Mouse (Mus musculus) urinary bladder, postnatal 36 days (tissue): ENCODE measurements around the gene Ltc4s.
A peak's percentile ranks its signal among the peaks of the same experiment; 100 is the strongest.

Experiments used
- DNase-seq, 2 experiments: peaks; one replicate each; pipeline ENCODE4 v3.0.0; 2022; ENCODE audit warnings: low spot score in 2 of 2, mixed read lengths in 1 of 2

The Ltc4s gene

GRCm38 (mm10) chr11:50238324-50238723 is at the start of gene Ltc4s:
TSS of gene Ltc4s (minus strand) at chr11:50238616.
- DNase-seq = no peak

GRCm38 (mm10) chr11:50286428-50286827 is 48.0 kb upstream of the Ltc4s start:
- no peak for DNase-seq

DNA sequence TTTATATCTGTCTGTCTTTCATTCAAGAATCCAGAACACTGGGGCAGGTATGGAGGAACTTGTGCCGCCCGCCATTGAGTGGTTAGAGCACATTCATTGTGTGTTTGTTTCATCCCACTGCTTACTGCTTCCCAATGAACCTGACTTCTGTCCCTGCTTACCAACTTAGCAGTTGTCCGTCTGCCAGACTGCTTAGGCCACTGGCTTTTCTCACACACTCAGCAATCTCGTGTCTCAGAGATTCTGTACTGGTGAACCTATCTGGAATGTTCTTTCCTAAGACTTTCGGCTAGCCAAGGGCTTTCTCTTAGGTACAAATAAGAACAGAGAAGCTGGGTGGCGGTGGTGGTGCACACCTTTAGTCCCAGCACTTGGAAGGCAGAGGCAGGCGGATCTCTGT is 47.3 kb upstream of the Ltc4s start:
- DNase-seq = no peak

- no peak for DNase-seq
Measured at GRCm38 (mm10) chr11:50285263-50285662, 46.8 kb upstream of the Ltc4s start.

DNA sequence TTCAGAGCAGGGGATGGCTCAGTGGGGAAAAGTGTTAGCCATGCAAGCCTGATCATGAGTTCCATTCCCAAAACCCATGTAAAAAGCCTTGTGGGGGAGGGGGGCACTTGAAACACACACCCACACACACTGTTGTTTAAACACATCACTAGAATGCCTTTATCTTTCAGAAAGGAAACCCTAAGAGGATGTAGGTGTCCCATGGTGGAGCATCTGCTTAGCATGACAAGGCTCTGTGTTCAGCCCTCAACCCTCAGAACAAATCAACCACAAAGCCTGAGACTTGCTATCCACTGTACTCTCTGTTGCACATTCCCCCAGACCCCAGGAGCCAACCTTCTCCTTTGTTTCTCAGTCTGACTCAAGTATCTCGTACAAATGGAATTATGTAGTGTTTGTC is 41.6 kb upstream of the Ltc4s start:
- DNase-seq = no peak

DNA sequence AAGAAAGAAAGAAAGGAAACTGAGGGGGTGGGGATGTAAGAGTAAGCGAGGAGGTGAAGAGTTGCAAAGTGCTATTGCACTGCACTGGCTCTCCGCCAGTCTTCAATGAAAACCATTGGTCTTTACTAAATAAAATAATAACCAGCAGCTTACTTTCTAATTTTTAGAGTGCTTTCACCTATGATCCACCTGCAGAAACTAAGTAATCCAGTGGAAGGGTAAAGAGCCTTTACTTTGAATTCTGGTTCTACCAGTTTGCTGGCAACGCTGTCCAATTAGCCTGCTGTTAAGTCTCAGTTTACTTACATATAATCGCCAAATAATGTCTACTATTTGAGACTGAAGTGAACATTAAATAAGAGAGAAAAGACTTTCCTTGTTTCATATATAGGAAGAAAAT is 40.6 kb upstream of the Ltc4s start:
- DNase-seq = no peak

DNA sequence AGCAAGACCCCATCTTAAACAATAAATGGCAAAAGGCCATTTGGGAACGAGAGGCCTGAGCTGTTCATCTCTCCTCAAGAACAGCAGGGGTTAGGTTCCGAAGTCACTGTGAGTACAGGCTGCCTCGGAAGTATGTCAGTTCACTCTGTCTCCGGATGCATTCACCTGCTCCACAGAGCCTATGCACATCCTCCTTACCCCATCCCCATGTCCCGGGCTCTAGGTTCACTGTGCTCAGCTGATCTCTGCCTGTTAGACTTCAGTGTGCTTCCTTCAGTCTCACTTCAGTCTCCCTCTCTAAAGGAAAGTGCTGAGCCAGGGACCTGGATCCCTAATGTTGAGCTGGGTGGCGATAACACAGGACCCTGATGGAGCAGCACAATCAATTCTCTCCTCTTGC is 39.3 kb upstream of the Ltc4s start:
- DNase-seq = no peak

- no peak for DNase-seq
Measured at GRCm38 (mm10) chr11:50277025-50277424, 38.6 kb upstream of the Ltc4s start.

GRCm38 (mm10) chr11:50275568-50276151 is 37.2 kb upstream of the Ltc4s start:
- DNase-seq = no peak

DNA sequence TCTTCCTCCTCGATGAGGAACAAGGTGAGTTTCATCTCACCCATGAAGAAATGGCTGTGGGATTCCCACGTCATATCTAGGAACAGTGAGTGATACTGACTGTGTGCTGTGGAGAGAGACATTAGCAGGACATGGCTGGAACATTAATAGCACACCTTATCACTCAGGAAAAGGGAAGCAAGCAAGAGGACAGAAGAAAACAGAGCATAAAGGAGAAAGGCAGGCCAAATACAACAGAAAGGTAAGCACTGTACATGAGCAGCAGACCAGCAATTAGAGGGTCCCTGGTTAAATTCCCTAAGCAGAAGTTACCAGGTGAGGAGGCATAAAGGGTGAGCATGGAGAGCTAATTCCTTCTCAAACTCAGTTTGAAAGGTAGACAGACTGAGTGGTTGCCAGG is 36.7 kb upstream of the Ltc4s start:
- no peak for DNase-seq

GRCm38 (mm10) chr11:50272819-50273218 is 34.4 kb upstream of the Ltc4s start:
- DNase-seq = no peak

- DNase-seq = no peak
Measured at GRCm38 (mm10) chr11:50269885-50270284, 31.5 kb upstream of the Ltc4s start.

DNA sequence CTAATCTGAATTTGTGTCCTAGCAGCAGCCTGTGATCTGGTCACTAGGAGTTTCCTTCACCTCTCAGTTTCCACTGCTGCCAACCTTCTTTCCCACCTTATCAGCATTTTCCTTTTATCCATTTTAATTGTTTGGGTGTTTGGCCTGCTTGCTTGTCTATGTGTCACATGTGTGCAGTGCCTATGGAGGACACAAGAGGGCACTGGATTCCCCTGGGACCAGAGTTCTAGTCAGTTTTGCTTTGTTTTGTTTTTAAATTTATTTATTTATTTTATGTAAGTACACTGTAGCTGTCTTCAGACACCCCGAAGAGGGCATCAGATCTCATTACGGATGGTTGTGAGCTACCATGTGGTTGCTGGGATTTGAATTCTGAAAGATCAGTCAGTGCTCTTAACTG is 30.7 kb upstream of the Ltc4s start:
- DNase-seq = no peak

DNA sequence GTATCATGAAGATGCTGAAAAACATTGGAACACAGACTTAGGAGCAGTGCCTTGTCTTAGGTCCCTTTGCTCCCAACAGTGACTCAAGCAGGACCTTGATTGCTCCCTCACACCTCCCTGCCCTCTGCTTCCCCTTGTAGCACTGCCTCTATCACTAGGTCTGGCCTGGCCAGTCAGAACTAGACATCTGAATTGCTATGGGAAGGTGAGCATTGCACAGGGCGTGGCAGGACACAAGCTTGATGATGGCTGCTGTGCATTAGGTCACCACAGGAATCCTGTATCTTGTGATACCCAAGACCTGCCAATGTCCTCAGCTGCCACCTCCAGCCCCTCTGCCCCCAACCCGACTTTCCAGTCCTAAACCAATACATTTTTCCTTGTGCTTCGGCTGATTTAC is 28.6 kb upstream of the Ltc4s start:
- no peak for DNase-seq

GRCm38 (mm10) chr11:50265931-50266330 is 27.5 kb upstream of the Ltc4s start:
- DNase-seq = peak in 1 of 2 experiments; percentile 44

DNA sequence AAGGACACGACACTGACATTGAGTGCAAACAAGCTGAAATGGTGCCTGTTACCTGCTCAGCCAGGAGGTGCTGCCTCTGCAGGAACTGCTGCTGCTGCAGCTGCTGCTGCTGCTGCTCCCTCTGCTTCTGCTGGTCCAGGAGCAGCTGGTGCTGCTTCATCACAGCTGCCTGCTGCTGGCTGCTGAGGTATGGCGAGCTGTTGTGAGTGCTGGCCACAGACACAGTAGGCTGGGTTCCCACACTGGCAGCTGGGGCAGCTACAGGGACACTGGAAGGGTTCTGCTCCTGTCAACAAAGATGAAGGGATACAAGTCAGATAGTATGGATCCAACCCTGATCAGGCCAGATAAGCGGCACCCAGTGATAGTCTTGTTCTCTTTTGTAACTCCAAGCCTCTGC is 24.8 kb upstream of the Ltc4s start:
- DNase-seq = no peak

DNA sequence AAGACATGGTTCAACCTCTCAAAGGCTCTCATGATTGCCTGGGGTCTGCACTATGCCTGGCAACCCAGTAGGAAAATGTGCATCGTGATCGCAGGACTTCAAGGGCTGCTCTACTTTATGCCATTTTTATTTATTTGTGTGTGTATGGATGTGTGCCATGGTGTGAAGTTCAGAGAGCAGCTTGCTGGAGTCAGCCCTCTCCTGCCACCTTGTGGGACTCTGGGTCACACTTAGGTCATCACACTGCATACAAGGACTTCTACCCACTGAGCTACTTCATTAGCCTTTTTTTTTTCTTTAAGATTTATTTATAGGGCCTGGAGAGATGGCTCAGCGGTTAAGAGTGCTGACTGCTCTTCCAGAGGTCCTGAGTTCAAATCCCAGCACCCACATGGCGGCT is 23.6 kb upstream of the Ltc4s start:
- no peak for DNase-seq

GRCm38 (mm10) chr11:50258310-50258709 is 19.9 kb upstream of the Ltc4s start:
- DNase-seq = no peak

- DNase-seq = no peak
Measured at GRCm38 (mm10) chr11:50256615-50257014, 18.2 kb upstream of the Ltc4s start.

- no peak for DNase-seq
Measured at GRCm38 (mm10) chr11:50254010-50254580, 15.7 kb upstream of the Ltc4s start.

GRCm38 (mm10) chr11:50253393-50253792 is 15.0 kb upstream of the Ltc4s start:
- no peak for DNase-seq

- DNase-seq = no peak
Measured at GRCm38 (mm10) chr11:50252684-50253265, 14.4 kb upstream of the Ltc4s start.

- no peak for DNase-seq
Measured at GRCm38 (mm10) chr11:50252166-50252565, 13.8 kb upstream of the Ltc4s start.
